Mouse (Mus musculus) thymus, adult 2 months (tissue): ENCODE results near the gene Sec1. TPM values are rescaled to one million over a fixed set of nuclear protein-coding genes. Genes with fewer than 3 reads are reported as not detected.

Experiments used
- DNase-seq: peaks from one replicate; pipeline ENCODE4 v3.0.0; 2021
- H3K27ac ChIP-seq: fragments of 200-500 bp; 2 replicates; pipeline ENCODE4 v1.5.1; 2012; ENCODE audit warnings: low read length, control low read depth; ENCODE audit not compliant: control insufficient read depth, insufficient read depth
- H3K27me3 ChIP-seq: fragments of 200-500 bp; 2 replicates; pipeline ENCODE4 v1.6.1; 2012; ENCODE audit warnings: mild to moderate bottlenecking, low read length, moderate library complexity, mixed read lengths; ENCODE audit not compliant: control insufficient read depth, insufficient read depth
- H3K36me3 ChIP-seq: fragments of 200-500 bp; 2 replicates; pipeline ENCODE4 v1.6.1; 2012; ENCODE audit warnings: mild to moderate bottlenecking, low read length, moderate library complexity; ENCODE audit not compliant: control insufficient read depth, insufficient read depth
- H3K4me1 ChIP-seq: fragments of 200-500 bp; replicated peaks from 2 replicates; pipeline ENCODE4 v1.6.1; 2012; ENCODE audit warnings: low read length; ENCODE audit not compliant: control insufficient read depth, insufficient read depth
- H3K4me3 ChIP-seq: fragments of 200-500 bp; 2 replicates; pipeline ENCODE4 v1.5.1; 2012; ENCODE audit warnings: mild to moderate bottlenecking, low read length, control low read depth, moderate library complexity; ENCODE audit not compliant: control insufficient read depth, insufficient read depth
- CTCF ChIP-seq: fragments of 200-500 bp; IDR thresholded peaks from 2 replicates; pipeline ENCODE4 v1.5.1; 2012; ENCODE audit warnings: mild to moderate bottlenecking, control low read depth, low read length, moderate library complexity, borderline replicate concordance; ENCODE audit not compliant: control insufficient read depth, poor library complexity, insufficient read depth; ENCODE audit errors: extremely low read depth
- POLR2A ChIP-seq: fragments of 200-500 bp; IDR thresholded peaks from 2 replicates; pipeline ENCODE4 v1.6.1; 2012; ENCODE audit warnings: mild to moderate bottlenecking, low read length, control low read depth, moderate library complexity; ENCODE audit not compliant: control insufficient read depth, poor library complexity, insufficient read depth; ENCODE audit errors: extremely low read depth
- WGBS: fragments of 180-500 bp; shearing (Covaris S2); methylation state at CpG from one replicate; pipeline ENCODE4 v1.1.7; 2018; 5-methylcytosine and 5-hydroxymethylcytosine counted together
- polyA plus RNA-seq: library from polyadenylated mRNA; depleted of rRNA; stranded (reverse); fragments of >200 nt; gene quantifications from 2 replicates; pipeline ENCODE4 v1.2.3, GENCODE M21; 2012

Sec1 gene
- polyA plus RNA-seq, 1 experiment, result 1.9 TPM

DNA sequence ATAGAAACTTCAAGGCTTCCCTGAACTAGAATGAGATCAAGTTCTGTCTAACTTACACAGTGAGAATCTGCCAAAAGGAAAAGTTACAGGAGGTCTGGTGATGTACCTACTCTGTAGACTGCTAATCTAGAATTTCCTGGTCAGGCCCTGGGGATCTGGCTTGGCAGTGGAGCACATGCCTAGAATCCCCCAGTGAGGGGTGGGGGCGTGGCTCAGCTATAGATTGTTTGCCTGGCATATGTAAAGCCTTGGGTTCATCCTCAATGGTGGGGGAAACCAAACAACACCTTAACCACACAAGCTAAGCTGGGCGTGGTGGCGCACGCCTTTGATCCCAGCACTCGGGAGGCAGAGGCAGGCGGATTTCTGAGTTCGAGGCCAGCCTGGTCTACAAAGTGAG, 3.7 kb upstream of the Sec1 start:
- DNase-seq, result no peak
- Histone ChIP-seq H3K4me1 (peaks cover 18% of the 10 kb centered on the region), H3K27me3 (peaks cover 16% of the 10 kb centered on the region; the same call in 1 of the 2 replicates), H3K4me3 (no peak overlapping the region), H3K27ac (no peak overlapping the region), H3K36me3 (no peaks in the 10 kb centered on the region)
- TF ChIP-seq POLR2A (no peak), CTCF (no peak)
- 90% methylated on average over 7 of the region's 7 CpGs for WGBS

DNA sequence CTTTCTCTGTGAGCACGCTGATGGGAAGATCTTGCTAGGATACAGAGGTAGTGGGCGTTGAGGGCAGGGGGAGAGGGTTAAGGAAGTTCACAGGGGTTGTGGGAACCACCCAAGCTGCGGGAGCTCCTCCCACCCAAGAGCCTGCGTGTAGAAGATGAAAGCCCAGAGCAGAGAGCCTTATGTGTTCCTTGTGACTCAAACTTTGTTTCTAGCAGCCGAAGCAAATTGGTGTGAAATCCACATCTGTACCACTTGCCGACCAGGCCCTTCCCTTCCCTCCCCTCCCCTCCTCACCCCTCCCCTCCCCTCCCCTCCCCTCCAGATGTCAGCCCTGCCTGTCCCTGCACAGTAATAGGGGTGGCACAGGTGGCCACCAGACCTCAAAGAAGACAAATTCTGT, 896 bp upstream of the Sec1 start:
- no peak for TF ChIP-seq POLR2A
- TF ChIP-seq CTCF, result no peak
- no peak for DNase-seq
- Histone ChIP-seq H3K27me3 (peaks cover 11% of the 10 kb centered on the region; the same call in 1 of the 2 replicates), H3K36me3 (no peaks in the 10 kb centered on the region), H3K4me1 (peaks cover 12% of the 10 kb centered on the region), H3K27ac (no peak overlapping the region), H3K4me3 (no peak overlapping the region)
- WGBS, result 6% methylated on average over 6 of the region's 6 CpGs

DNA sequence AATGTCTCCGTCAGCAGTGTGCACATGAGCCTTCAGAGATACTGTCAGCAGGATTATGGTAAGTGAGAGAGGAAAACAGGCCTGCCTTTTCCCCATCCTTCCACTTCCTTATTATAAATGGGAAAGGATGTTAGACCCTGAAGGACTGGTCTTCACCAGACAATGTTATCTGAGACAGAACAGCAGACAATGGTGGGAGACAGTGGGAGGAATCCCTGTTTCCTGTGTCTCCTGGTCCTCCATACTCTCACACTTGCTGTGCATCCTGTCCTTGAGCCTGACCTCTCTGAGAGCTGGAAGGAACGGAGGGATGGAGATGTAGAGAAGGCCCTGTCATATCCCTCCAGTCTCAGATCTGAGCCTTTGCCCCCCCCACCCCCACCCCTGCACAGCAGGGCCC, 1.8 kb downstream of the Sec1 start:
- H3K27ac ChIP-seq, result no peak overlapping the region
- TF ChIP-seq POLR2A, result no peak
- TF ChIP-seq CTCF, result no peak
- DNase-seq, result no peak
- no peaks in the 10 kb centered on the region for H3K36me3 ChIP-seq
- H3K4me1 ChIP-seq, result peaks cover 6% of the 10 kb centered on the region; the same call in 1 of the 2 replicates
- no peak overlapping the region for H3K4me3 ChIP-seq
- no peaks in the 10 kb centered on the region for H3K27me3 ChIP-seq
- WGBS, result 92% methylated on average over 2 of the region's 2 CpGs

DNA sequence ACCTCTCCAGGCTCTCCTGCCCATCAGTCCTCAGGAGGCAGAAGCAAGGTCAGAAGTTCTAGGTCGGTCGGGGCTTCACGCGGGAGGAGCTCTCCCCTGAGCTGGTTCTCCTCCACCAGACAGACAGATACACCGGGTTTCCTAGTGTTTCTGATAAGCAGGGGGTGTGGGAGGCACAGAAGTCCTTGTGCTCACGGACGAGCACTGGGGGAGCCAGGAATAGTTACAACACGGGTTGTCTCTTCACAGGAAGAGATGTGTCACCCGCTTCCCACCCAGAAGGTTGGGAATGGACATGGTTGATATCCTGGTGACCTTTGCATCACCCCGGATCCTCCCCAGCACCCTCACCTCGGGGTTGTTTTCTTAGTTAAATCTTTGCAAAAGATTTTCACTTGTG, 4.4 kb downstream of the Sec1 start:
- 92% methylated on average over 11 of the region's 11 CpGs for whole genome bisulfite sequencing
- Histone ChIP-seq H3K27ac (no peak overlapping the region), H3K4me1 (0 out of 2 replicates have a peak, but pooled peaks cover under 1% of the 10 kb centered on the region), H3K36me3 (no peaks in the 10 kb centered on the region), H3K27me3 (no peaks in the 10 kb centered on the region), H3K4me3 (no peak overlapping the region)
- TF ChIP-seq CTCF (no peak), POLR2A (no peak)
- DNase-seq, result no peak

DNA sequence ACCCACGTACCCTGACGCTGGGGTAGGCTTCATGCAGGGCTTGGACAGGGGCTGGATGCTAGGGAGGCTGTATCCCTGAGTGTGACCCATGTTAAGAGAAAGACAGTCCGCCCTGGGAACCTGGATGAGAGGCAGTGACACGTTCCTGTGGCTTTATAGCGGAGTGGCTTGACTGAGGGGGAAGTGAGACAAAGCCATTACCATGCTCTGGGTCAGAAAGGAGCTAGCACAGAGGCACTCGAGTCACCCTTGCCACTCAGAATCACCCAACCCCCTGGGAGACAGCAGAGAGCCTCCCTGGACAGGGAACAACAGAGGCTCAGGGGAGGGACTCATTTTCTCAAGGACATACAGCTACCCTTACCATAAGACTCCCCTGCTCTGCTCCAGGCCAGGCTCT, 5.1 kb downstream of the Sec1 start:
- 66% methylated on average over 6 of the region's 6 CpGs for WGBS
- Histone ChIP-seq H3K36me3 (no peaks in the 10 kb centered on the region), H3K27me3 (no peaks in the 10 kb centered on the region), H3K4me1 (peaks cover 3% of the 10 kb centered on the region; the same call in 1 of the 2 replicates), H3K27ac (no peak overlapping the region), H3K4me3 (no peak overlapping the region)
- TF ChIP-seq POLR2A (no peak), CTCF (no peak)
- no peak for DNase-seq

DNA sequence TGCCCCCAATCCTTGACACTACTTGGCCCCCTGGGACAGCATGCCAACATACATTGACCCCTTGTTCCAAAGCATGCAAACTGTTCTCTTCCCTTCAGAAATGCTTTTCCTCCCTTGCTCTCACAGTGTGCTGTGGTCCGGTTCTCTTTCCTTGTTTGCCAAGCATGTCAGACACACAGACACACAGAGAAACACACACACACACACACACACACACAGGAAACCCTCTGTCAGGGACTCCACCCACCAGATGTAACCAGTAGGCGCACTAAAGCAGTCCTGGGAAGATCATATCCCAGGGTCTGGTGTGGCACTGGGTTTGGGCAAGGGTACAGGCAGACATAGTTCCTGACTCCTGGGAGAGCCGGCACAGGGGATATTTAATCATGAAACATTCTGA, 7.4 kb downstream of the Sec1 start:
- peaks cover 21% of the 10 kb centered on the region for H3K4me1 ChIP-seq
- DNase-seq, result no peak
- no peak overlapping the region for H3K27ac ChIP-seq
- WGBS, result 57% methylated on average over 3 of the region's 3 CpGs
- H3K27me3 ChIP-seq, result no peaks in the 10 kb centered on the region
- no peaks in the 10 kb centered on the region for H3K36me3 ChIP-seq
- H3K4me3 ChIP-seq, result no peak overlapping the region
- no peak for TF ChIP-seq POLR2A
- no peak for TF ChIP-seq CTCF

DNA sequence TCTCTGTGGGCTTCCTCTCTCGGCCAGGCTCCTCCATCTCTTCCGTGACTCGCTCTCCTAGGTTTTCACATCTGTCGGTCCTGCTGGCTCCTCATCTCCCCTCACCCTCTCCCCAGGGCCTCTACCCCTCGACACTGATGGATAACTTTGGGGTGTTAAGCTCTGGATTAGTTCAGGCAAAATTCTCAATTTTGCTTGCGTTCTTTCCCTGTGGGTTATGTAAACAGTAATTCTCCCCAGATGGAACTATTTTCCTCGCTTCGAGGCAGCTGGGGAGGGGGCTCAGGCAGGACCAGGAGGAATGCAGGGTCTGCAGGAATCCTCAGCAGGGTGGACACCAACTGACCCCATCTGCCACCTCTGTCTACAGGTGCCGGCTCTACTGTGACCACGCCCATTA, 8.4 kb downstream of the Sec1 start:
- DNase-seq, result no peak
- Histone ChIP-seq H3K4me3 (no peak overlapping the region), H3K4me1 (peaks cover 30% of the 10 kb centered on the region), H3K27me3 (no peaks in the 10 kb centered on the region), H3K36me3 (no peaks in the 10 kb centered on the region), H3K27ac (no peak overlapping the region)
- WGBS, result 92% methylated on average over 10 of the region's 10 CpGs
- no peak for TF ChIP-seq POLR2A
- TF ChIP-seq CTCF, result no peak
